22 mouse cellular contexts compared by ENCODE assay signal in the genomic region with DNA sequence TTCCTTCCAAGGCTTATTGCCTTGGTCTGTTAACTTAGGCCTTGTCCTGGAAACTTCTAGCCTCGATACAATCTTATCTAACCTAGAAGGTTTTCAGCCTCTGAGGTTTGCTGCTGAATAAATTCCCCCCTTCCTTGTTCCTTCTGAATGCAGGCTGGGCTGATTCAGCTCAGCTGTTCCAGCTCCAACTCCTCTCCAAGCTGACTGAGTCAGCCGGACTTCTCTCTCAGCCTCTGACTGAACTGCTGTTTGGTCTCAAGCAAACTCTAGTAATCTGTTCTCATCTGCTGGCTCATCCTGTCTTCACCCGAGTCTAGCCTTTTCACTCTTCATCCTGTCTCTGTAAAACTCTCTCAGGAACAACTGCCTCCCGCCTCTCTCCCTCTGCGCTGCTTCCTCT. TPM values are rescaled to one million over a fixed set of nuclear protein-coding genes. Genes with fewer than 3 reads are reported as not detected.
DNase-seq lines count a peak whose midpoint lies in the region; ATAC-seq lines count a peak whose summit lies in the region.
"Had no signal": no experiment of that assay in that cellular context is flagged by ENCODE, and none has a peak within 500 bp of the region (broad histone marks: within the 10 kb centered on the region; RNA-seq: fewer than 3 reads in every experiment).

No protein-coding gene starts in this region.

- peaks cover 13% of the 10 kb centered on the region; the same call in 1 of the 2 replicates for H3K27me3 ChIP-seq in lung, embryonic 15.5 days

- intact Hi-C loops in heart, postnatal 14 days (cut with DNase I) = no loop called here

- no peak overlapping the region for H3K4me3 ChIP-seq in lung, embryonic 15.5 days
- H3K4me3 ChIP-seq: forebrain, embryonic 12.5 days; forebrain, embryonic 15.5 days; heart, adult 2 months; heart, embryonic 10.5 days; heart, embryonic 13.5 days; hindbrain, embryonic 12.5 days; hindbrain, embryonic 15.5 days had no signal

- H3K4me1 ChIP-seq in lung, embryonic 15.5 days = peaks cover 17% of the 10 kb centered on the region

- no peak for ATAC-seq in lung, embryonic 15.5 days (ENCODE audit: borderline replicate concordance, extremely low read depth, low FRiP score, low TSS enrichment)
- ATAC-seq: activated CD4-positive, CD25-positive, alpha-beta regulatory T cell, adult 4 months; CD4-positive, CD25-positive, alpha-beta regulatory T cell, adult 4 months; forebrain, embryonic 15.5 days had no signal

- H3K4me2 ChIP-seq in lung, embryonic 15.5 days = no peak overlapping the region
- H3K4me2 ChIP-seq: forebrain, embryonic 12.5 days; forebrain, embryonic 15.5 days; heart, embryonic 13.5 days; hindbrain, embryonic 12.5 days; hindbrain, embryonic 15.5 days had no signal

- 0 out of 2 replicates have a peak overlapping the region, but pooled peaks have one; percentile 12 for H3K27ac ChIP-seq in lung, embryonic 15.5 days
- H3K27ac ChIP-seq: forebrain, embryonic 12.5 days; forebrain, embryonic 15.5 days; heart, adult 2 months; heart, embryonic 10.5 days; heart, embryonic 13.5 days; hindbrain, embryonic 12.5 days; hindbrain, embryonic 15.5 days had no signal

- no peaks in the 10 kb centered on the region for H3K36me3 ChIP-seq in lung, embryonic 15.5 days
- H3K36me3 ChIP-seq: forebrain, embryonic 12.5 days; forebrain, embryonic 15.5 days; heart, embryonic 10.5 days; heart, embryonic 13.5 days; hindbrain, embryonic 12.5 days; hindbrain, embryonic 15.5 days had no signal

- H3K9ac ChIP-seq in lung, embryonic 15.5 days = no peak overlapping the region
- H3K9ac ChIP-seq: forebrain, embryonic 12.5 days; forebrain, embryonic 15.5 days; heart, embryonic 13.5 days; hindbrain, embryonic 12.5 days; hindbrain, embryonic 15.5 days had no signal

- 49% methylated on average over 5 of the region's 5 CpGs for WGBS in lung, embryonic 15.5 days

- no peaks in the 10 kb centered on the region for H3K9me3 ChIP-seq in lung, embryonic 15.5 days
- H3K9me3 ChIP-seq: forebrain, embryonic 12.5 days; forebrain, embryonic 15.5 days; heart, embryonic 10.5 days; heart, embryonic 13.5 days; hindbrain, embryonic 12.5 days; hindbrain, embryonic 15.5 days had no signal

- DNase-seq in heart, adult 11 months = peak; percentile 48
- no peak for DNase-seq in heart, postnatal 14 days
- no peak for DNase-seq in lung, postnatal 10 days
- DNase-seq in NIH3T3 (ENCODE audit: low read depth) = peak; percentile 61
- DNase-seq in fibroblast of lung, adult 2 months (ENCODE audit: low read depth) = peak; percentile 12
- no peak for DNase-seq in spleen, postnatal 36 days (ENCODE audit: low spot score in 2 of 2)
- DNase-seq: adrenal gland, adult 8-10 months; adrenal gland, postnatal 25 days; cerebellum, adult 18-20 months; cerebellum, adult 9-10 months; cerebellum, postnatal 14 days; gastrocnemius, postnatal 25 days; heart, adult 2 months had no signal

RNA-seq across cellular contexts. Expression of a gene that starts 31.7 kb away (rescaled TPM):
- 10 to 100 TPM; 43.6 to 48.4 TPM for total RNA-seq in heart, postnatal 14 days (2021)
- 64.7 and 64.8 TPM in 2 replicates for polyA plus RNA-seq in lung, embryonic 15.5 days (2015; fragmentation: Nextera tagmentation; extraction: Ambion mirVana)

Comparison
In these comparisons a context has a peak if more than half of its experiments do, and no peak if none do; other contexts are left out.
1. DNase-seq: peak in heart, adult 11 months (single experiment), NIH3T3 (single experiment) and fibroblast of lung, adult 2 months (single experiment); none in heart, postnatal 14 days (0 of 2), lung, postnatal 10 days (single experiment) and spleen, postnatal 36 days (0 of 2).